Mouse (Mus musculus): ENCODE results near the gene Ppp5c. TPM values are rescaled to one million over a fixed set of nuclear protein-coding genes. Genes with fewer than 3 reads are reported as not detected.

Gene Ppp5c
- polyA plus RNA-seq, 1 experiment = 126 TPM

DNA sequence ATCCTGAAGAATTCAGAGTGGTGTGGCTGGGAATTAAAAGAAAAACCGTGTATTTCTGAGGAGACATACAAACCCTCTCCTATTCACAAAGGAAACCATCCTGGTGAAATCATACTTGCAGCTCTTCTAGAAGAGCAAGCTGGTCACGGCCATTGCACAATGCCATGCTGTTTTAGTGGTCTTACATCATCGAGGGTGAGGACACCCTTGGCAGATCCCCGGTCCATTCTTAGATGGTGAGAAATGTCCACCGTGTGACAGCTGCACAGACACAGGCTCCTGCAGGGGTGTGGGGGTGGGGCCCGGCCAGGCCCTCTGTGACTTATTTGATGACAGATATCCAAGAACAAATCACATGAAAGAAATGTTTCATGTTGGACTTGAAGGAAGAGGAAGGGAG is 53.7 kb downstream of the Ppp5c start:
- TF ChIP-seq POLR2AphosphoS2 (IDR thresholded peaks at IDR 0.05; ENCODE audit: insufficient read length, low read depth) = no peak
- peak; percentile 89 for TF ChIP-seq TCF12 (IDR thresholded peaks at IDR 0.05; ENCODE audit: insufficient read depth, poor library complexity, severe bottlenecking)
- peak in 2 of 3 experiments; percentile 87 to 96 for TF ChIP-seq MYOD1 (IDR thresholded peaks at IDR 0.05; ENCODE audit: control insufficient read depth in 1 of 3, insufficient read length in 2 of 3, low read depth in 2 of 3)
- peak; percentile 54 for TF ChIP-seq MAX (IDR thresholded peaks at IDR 0.05; ENCODE audit: low read depth)
- TF ChIP-seq MYOG (IDR thresholded peaks at IDR 0.05; ENCODE audit: control insufficient read depth in 1 of 3, insufficient read depth in 1 of 3, insufficient read length in 2 of 3, low read depth in 2 of 3) = peak; percentile 60 to 94 (median 90)
- TF ChIP-seq CEBPB (IDR thresholded peaks at IDR 0.05; ENCODE audit: insufficient read depth, poor library complexity, severe bottlenecking) = peak; percentile 100
- no peak for TF ChIP-seq SRF (IDR thresholded peaks at IDR 0.05; ENCODE audit: control insufficient read depth, insufficient read length, low read depth)
- Histone ChIP-seq H3K27me3 (ENCODE audit: control insufficient read depth, insufficient read depth, insufficient read length) (no peaks in the 10 kb centered on the region), H3ac (ENCODE audit: control insufficient read depth, insufficient read length) (no peak overlapping the region), H3K4me2 (ENCODE audit: low read depth) (peak overlapping the region; percentile 37), H3K36me3 (ENCODE audit: control insufficient read depth, insufficient read depth) (no peaks in the 10 kb centered on the region), H3K79me2 (ENCODE audit: control insufficient read depth, insufficient read depth) (no peaks in the 10 kb centered on the region), H3K4me3 (no peak overlapping the region)

- H3K27me3 ChIP-seq (ENCODE audit: control insufficient read depth, insufficient read depth, insufficient read length) = no peaks in the 10 kb centered on the region
- H3K4me2 ChIP-seq (ENCODE audit: low read depth) = no peak overlapping the region
- no peak overlapping the region for H3K4me3 ChIP-seq
- no peaks in the 10 kb centered on the region for H3K36me3 ChIP-seq (ENCODE audit: control insufficient read depth, insufficient read depth)
- H3K79me2 ChIP-seq (ENCODE audit: control insufficient read depth, insufficient read depth) = no peaks in the 10 kb centered on the region
- H3ac ChIP-seq (ENCODE audit: control insufficient read depth, insufficient read length) = no peak overlapping the region
- TF ChIP-seq USF1 (IDR thresholded peaks at IDR 0.05; ENCODE audit: low read depth) = no peak
- no peak for TF ChIP-seq POLR2A (IDR thresholded peaks at IDR 0.05; ENCODE audit: insufficient read length, low read depth)
- TF ChIP-seq MYOD1 (IDR thresholded peaks at IDR 0.05; ENCODE audit: control insufficient read depth in 1 of 3, insufficient read length in 2 of 3, low read depth in 2 of 3) = no peak
- no peak for TF ChIP-seq TCF3 (IDR thresholded peaks at IDR 0.05; ENCODE audit: insufficient read length, low read depth)
- TF ChIP-seq REST (IDR thresholded peaks at IDR 0.05; ENCODE audit: insufficient read depth, insufficient read length) = no peak
- TF ChIP-seq CEBPB (IDR thresholded peaks at IDR 0.05; ENCODE audit: insufficient read depth, poor library complexity, severe bottlenecking) = no peak
- TF ChIP-seq MYOG (IDR thresholded peaks at IDR 0.05; ENCODE audit: control insufficient read depth in 1 of 3, insufficient read depth in 1 of 3, insufficient read length in 2 of 3, low read depth in 2 of 3) = no peak
- no peak for TF ChIP-seq SRF (IDR thresholded peaks at IDR 0.05; ENCODE audit: control insufficient read depth, insufficient read length, low read depth)
- no peak for TF ChIP-seq POLR2AphosphoS2 (IDR thresholded peaks at IDR 0.05; ENCODE audit: insufficient read length, low read depth)
- TF ChIP-seq TCF12 (IDR thresholded peaks at IDR 0.05; ENCODE audit: insufficient read depth, poor library complexity, severe bottlenecking) = no peak
- TF ChIP-seq MAX (IDR thresholded peaks at IDR 0.05; ENCODE audit: low read depth) = no peak
- no peak for TF ChIP-seq E2F4 (IDR thresholded peaks at IDR 0.05; ENCODE audit: insufficient read depth)
These were observed 56.6 kb downstream of the Ppp5c start for GRCm38 (mm10) chr7:16971160-16971559.

- no peak overlapping the region for H3ac ChIP-seq (ENCODE audit: control insufficient read depth, insufficient read length)
- no peaks in the 10 kb centered on the region for H3K36me3 ChIP-seq (ENCODE audit: control insufficient read depth, insufficient read depth)
- no peak overlapping the region for H3K4me3 ChIP-seq
- H3K27me3 ChIP-seq (ENCODE audit: control insufficient read depth, insufficient read depth, insufficient read length) = no peaks in the 10 kb centered on the region
- H3K79me2 ChIP-seq (ENCODE audit: control insufficient read depth, insufficient read depth) = no peaks in the 10 kb centered on the region
- H3K4me2 ChIP-seq (ENCODE audit: low read depth) = no peak overlapping the region
- TF ChIP-seq CEBPB (IDR thresholded peaks at IDR 0.05; ENCODE audit: insufficient read depth, poor library complexity, severe bottlenecking) (no peak), TCF12 (IDR thresholded peaks at IDR 0.05; ENCODE audit: insufficient read depth, poor library complexity, severe bottlenecking) (no peak), MAX (IDR thresholded peaks at IDR 0.05; ENCODE audit: low read depth) (no peak), POLR2AphosphoS2 (IDR thresholded peaks at IDR 0.05; ENCODE audit: insufficient read length, low read depth) (no peak), USF1 (IDR thresholded peaks at IDR 0.05; ENCODE audit: low read depth) (no peak), SRF (IDR thresholded peaks at IDR 0.05; ENCODE audit: control insufficient read depth, insufficient read length, low read depth) (no peak), REST (IDR thresholded peaks at IDR 0.05; ENCODE audit: insufficient read depth, insufficient read length) (no peak), E2F4 (IDR thresholded peaks at IDR 0.05; ENCODE audit: insufficient read depth) (no peak), MYOG (IDR thresholded peaks at IDR 0.05; ENCODE audit: control insufficient read depth in 1 of 3, insufficient read depth in 1 of 3, insufficient read length in 2 of 3, low read depth in 2 of 3) (no peak), POLR2A (IDR thresholded peaks at IDR 0.05; ENCODE audit: insufficient read length, low read depth) (no peak), MYOD1 (IDR thresholded peaks at IDR 0.05; ENCODE audit: control insufficient read depth in 1 of 3, insufficient read length in 2 of 3, low read depth in 2 of 3) (no peak), TCF3 (IDR thresholded peaks at IDR 0.05; ENCODE audit: insufficient read length, low read depth) (no peak)
These were observed 59.3 kb downstream of the Ppp5c start for GRCm38 (mm10) chr7:16968414-16968813.

GRCm38 (mm10) chr7:16961678-16962077 is 66.0 kb downstream of the Ppp5c start:
- Histone ChIP-seq H3K4me2 (ENCODE audit: low read depth) (no peak overlapping the region), H3K36me3 (ENCODE audit: control insufficient read depth, insufficient read depth) (no peaks in the 10 kb centered on the region), H3K27me3 (ENCODE audit: control insufficient read depth, insufficient read depth, insufficient read length) (no peaks in the 10 kb centered on the region), H3K4me3 (no peak overlapping the region), H3K79me2 (ENCODE audit: control insufficient read depth, insufficient read depth) (no peaks in the 10 kb centered on the region), H3ac (ENCODE audit: control insufficient read depth, insufficient read length) (no peak overlapping the region)
- TF ChIP-seq MAX (IDR thresholded peaks at IDR 0.05; ENCODE audit: low read depth) (no peak), MYOG (IDR thresholded peaks at IDR 0.05; ENCODE audit: control insufficient read depth in 1 of 3, insufficient read depth in 1 of 3, insufficient read length in 2 of 3, low read depth in 2 of 3) (no peak), POLR2AphosphoS2 (IDR thresholded peaks at IDR 0.05; ENCODE audit: insufficient read length, low read depth) (no peak), TCF12 (IDR thresholded peaks at IDR 0.05; ENCODE audit: insufficient read depth, poor library complexity, severe bottlenecking) (no peak), SRF (IDR thresholded peaks at IDR 0.05; ENCODE audit: control insufficient read depth, insufficient read length, low read depth) (no peak), MYOD1 (IDR thresholded peaks at IDR 0.05; ENCODE audit: control insufficient read depth in 1 of 3, insufficient read length in 2 of 3, low read depth in 2 of 3) (no peak), POLR2A (IDR thresholded peaks at IDR 0.05; ENCODE audit: insufficient read length, low read depth) (no peak), CEBPB (IDR thresholded peaks at IDR 0.05; ENCODE audit: insufficient read depth, poor library complexity, severe bottlenecking) (no peak), E2F4 (IDR thresholded peaks at IDR 0.05; ENCODE audit: insufficient read depth) (no peak), USF1 (IDR thresholded peaks at IDR 0.05; ENCODE audit: low read depth) (no peak), TCF3 (IDR thresholded peaks at IDR 0.05; ENCODE audit: insufficient read length, low read depth) (no peak), REST (IDR thresholded peaks at IDR 0.05; ENCODE audit: insufficient read depth, insufficient read length) (no peak)
